Mouse (Mus musculus) kidney, adult 2 months (tissue): ENCODE results near the gene Bach2. TPM values are rescaled to one million over a fixed set of nuclear protein-coding genes. Genes with fewer than 3 reads are reported as not detected.

Experiments
- DNase-seq: peaks from one replicate; pipeline ENCODE4 v3.0.0; 2021
- H3K27ac ChIP-seq: fragments of 200-500 bp; 2 replicates; pipeline ENCODE4 v1.5.1; 2012; ENCODE audit warnings: low read depth, low read length, control low read depth, inconsistent platforms; ENCODE audit not compliant: insufficient read depth
- H3K27me3 ChIP-seq: fragments of 200-500 bp; replicated peaks from 2 replicates; pipeline ENCODE4 v1.6.1; 2012; ENCODE audit warnings: mild to moderate bottlenecking, moderate library complexity, low read length, inconsistent platforms; ENCODE audit not compliant: control insufficient read depth, insufficient read depth
- H3K36me3 ChIP-seq: fragments of 200-500 bp; 2 replicates; pipeline ENCODE4 v1.6.1; 2012; ENCODE audit warnings: mild to moderate bottlenecking, moderate library complexity, low read length, inconsistent platforms; ENCODE audit not compliant: control insufficient read depth, insufficient read depth
- H3K4me1 ChIP-seq: fragments of 200-500 bp; 2 replicates; pipeline ENCODE4 v1.6.1; 2011; ENCODE audit warnings: low read length; ENCODE audit not compliant: control insufficient read depth, insufficient read depth
- H3K4me3 ChIP-seq: fragments of 200-500 bp; 2 replicates; pipeline ENCODE4 v1.5.1; 2011; ENCODE audit warnings: mild to moderate bottlenecking, low read depth, low read length, control low read depth; ENCODE audit not compliant: insufficient read depth
- CTCF ChIP-seq: fragments of 200-500 bp; conservative IDR thresholded peaks from 2 replicates; pipeline ENCODE4 v1.5.1; 2011; ENCODE audit warnings: low read depth, mild to moderate bottlenecking, control low read depth, low read length, moderate library complexity, mixed read lengths; ENCODE audit not compliant: insufficient read depth, insufficient read length
- POLR2A ChIP-seq: fragments of 200-500 bp; IDR thresholded peaks from one replicate; pipeline ENCODE4 v1.6.1; 2011; ENCODE audit warnings: low read depth, low read length, control low read depth
- WGBS: fragments of 180-500 bp; shearing (Covaris S2); methylation state at CpG from one replicate; pipeline ENCODE4 v1.1.7; 2018; 5-methylcytosine and 5-hydroxymethylcytosine counted together
- polyA plus RNA-seq: library from polyadenylated mRNA; depleted of rRNA; stranded (reverse); fragments of >200 nt; gene quantifications from 2 replicates; pipeline ENCODE4 v1.2.3, GENCODE M21; 2012

Gene Bach2
- polyA plus RNA-seq, 1 experiment: 2.5 TPM

GRCm38 (mm10) chr4:32216466-32216865 is 22.1 kb upstream of the Bach2 start:
- no peak for DNase-seq
- H3K27ac ChIP-seq: no peak overlapping the region
- 74% methylated on average over 4 of the region's 4 CpGs for WGBS
- no peaks in the 10 kb centered on the region for H3K27me3 ChIP-seq
- H3K4me1 ChIP-seq: no peaks in the 10 kb centered on the region
- no peaks in the 10 kb centered on the region for H3K36me3 ChIP-seq
- no peak overlapping the region for H3K4me3 ChIP-seq
- TF ChIP-seq POLR2A: no peak
- TF ChIP-seq CTCF: no peak

GRCm38 (mm10) chr4:32217016-32217415 is 21.6 kb upstream of the Bach2 start:
- WGBS: 84% methylated on average over 3 of the region's 3 CpGs
- Histone ChIP-seq H3K36me3 (no peaks in the 10 kb centered on the region), H3K4me3 (no peak overlapping the region), H3K27me3 (no peaks in the 10 kb centered on the region), H3K4me1 (no peaks in the 10 kb centered on the region), H3K27ac (no peak overlapping the region)
- TF ChIP-seq CTCF (no peak), POLR2A (no peak)
- DNase-seq: no peak

GRCm38 (mm10) chr4:32217593-32217992 is 21.0 kb upstream of the Bach2 start:
- Histone ChIP-seq H3K27me3 (no peaks in the 10 kb centered on the region), H3K27ac (no peak overlapping the region), H3K36me3 (no peaks in the 10 kb centered on the region), H3K4me3 (no peak overlapping the region), H3K4me1 (no peaks in the 10 kb centered on the region)
- WGBS: 95% methylated on average over 12 of the region's 12 CpGs
- DNase-seq: no peak
- TF ChIP-seq POLR2A (no peak), CTCF (no peak)

GRCm38 (mm10) chr4:32218371-32218770 is 20.2 kb upstream of the Bach2 start:
- TF ChIP-seq CTCF: no peak
- no peak for TF ChIP-seq POLR2A
- 81% methylated on average over 4 of the region's 4 CpGs for WGBS
- no peak overlapping the region for H3K27ac ChIP-seq

GRCm38 (mm10) chr4:32219428-32220128 is 19.0 kb upstream of the Bach2 start:
- 48% methylated on average over 10 of the region's 10 CpGs for WGBS
- no peak for DNase-seq
- TF ChIP-seq POLR2A (no peak), CTCF (no peak)
- H3K36me3 ChIP-seq: no peaks in the 10 kb centered on the region
- H3K4me3 ChIP-seq: no peak overlapping the region
- no peaks in the 10 kb centered on the region for H3K27me3 ChIP-seq
- H3K27ac ChIP-seq: no peak overlapping the region
- no peaks in the 10 kb centered on the region for H3K4me1 ChIP-seq

More at GRCm38 (mm10) chr4:32218371-32218770, 20.2 kb upstream of the Bach2 start:
- no peak for DNase-seq
- Histone ChIP-seq H3K36me3 (no peaks in the 10 kb centered on the region), H3K4me1 (no peaks in the 10 kb centered on the region), H3K27me3 (no peaks in the 10 kb centered on the region), H3K4me3 (no peak overlapping the region)

GRCm38 (mm10) chr4:32220129-32220491 is 18.5 kb upstream of the Bach2 start:
- no peak overlapping the region for H3K27ac ChIP-seq

GRCm38 (mm10) chr4:32220961-32221360 is 17.6 kb upstream of the Bach2 start:
- Histone ChIP-seq H3K27me3 (no peaks in the 10 kb centered on the region), H3K27ac (no peak overlapping the region), H3K36me3 (no peaks in the 10 kb centered on the region), H3K4me3 (no peak overlapping the region), H3K4me1 (no peaks in the 10 kb centered on the region)
- DNase-seq: no peak
- 68% methylated on average over 6 of the region's 6 CpGs for WGBS
- no peak for TF ChIP-seq CTCF

More at GRCm38 (mm10) chr4:32220129-32220491, 18.5 kb upstream of the Bach2 start:
- no peak for DNase-seq
- Histone ChIP-seq H3K27me3 (no peaks in the 10 kb centered on the region), H3K4me1 (no peaks in the 10 kb centered on the region), H3K36me3 (no peaks in the 10 kb centered on the region), H3K4me3 (no peak overlapping the region)
- TF ChIP-seq POLR2A (no peak), CTCF (no peak)
- WGBS: 69% methylated on average over 4 of the region's 4 CpGs
